Mouse (Mus musculus) thymus, adult 2 months (tissue): Measurements from ENCODE around the gene Acad9.

Experiments
- CTCF ChIP-seq: fragments of 200-500 bp; IDR thresholded peaks from 2 replicates; pipeline ENCODE4 v1.5.1; 2012; ENCODE audit warnings: mild to moderate bottlenecking, control low read depth, low read length, moderate library complexity, borderline replicate concordance; ENCODE audit not compliant: control insufficient read depth, poor library complexity, insufficient read depth; ENCODE audit errors: extremely low read depth
- POLR2A ChIP-seq: fragments of 200-500 bp; IDR thresholded peaks from 2 replicates; pipeline ENCODE4 v1.6.1; 2012; ENCODE audit warnings: mild to moderate bottlenecking, low read length, control low read depth, moderate library complexity; ENCODE audit not compliant: control insufficient read depth, poor library complexity, insufficient read depth; ENCODE audit errors: extremely low read depth

DNA sequence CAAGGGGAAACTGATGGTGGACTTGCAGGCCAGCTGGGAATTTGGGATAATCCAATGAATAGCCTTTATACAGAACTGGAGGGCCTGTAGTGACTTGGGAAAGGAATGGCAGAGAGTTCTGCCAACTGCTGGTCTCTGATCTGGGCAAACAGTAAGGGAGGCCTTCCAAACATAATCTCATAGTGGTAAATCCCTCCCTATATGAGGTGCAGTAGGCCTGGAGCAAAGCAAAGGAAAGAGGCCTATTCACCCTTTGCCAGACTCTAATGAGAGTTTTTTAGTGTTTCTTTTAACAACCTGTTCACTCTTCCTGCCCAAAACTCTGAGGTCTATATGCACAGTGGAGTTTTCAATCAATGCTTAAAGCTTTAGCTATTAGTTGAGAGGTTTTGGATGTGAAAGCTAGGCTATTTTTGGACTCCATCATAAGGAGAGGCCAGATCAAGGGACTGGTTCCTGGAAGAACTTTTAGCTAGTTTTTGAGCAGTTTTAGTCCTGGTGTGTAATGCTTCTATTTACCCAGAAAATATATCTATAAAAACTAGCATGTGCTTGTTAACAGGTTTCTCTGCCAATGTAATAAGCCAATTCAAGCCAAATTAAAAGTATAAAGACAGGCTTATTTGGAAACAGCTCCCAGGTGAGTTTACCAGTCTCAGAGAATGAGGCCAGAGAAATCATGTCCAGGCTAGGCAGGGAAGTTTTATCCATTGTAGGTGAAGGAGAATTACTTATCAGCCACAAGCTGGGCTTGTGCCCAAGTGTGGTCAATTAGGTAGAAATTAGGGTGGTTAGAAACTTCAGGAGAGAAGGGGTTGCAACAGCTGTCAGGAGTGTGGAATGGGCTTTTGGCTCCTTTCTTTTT is 54.1 kb downstream of the Acad9 start:
- TF ChIP-seq POLR2A (no peak), CTCF (no peak)
